Mouse (Mus musculus) central nervous system, embryonic 18 days (tissue): ENCODE measurements around the gene Scgb2b26. TPM values are rescaled to one million over a fixed set of nuclear protein-coding genes. Genes with fewer than 3 reads are reported as not detected.

Experiments used
- polyA plus RNA-seq: library from polyadenylated mRNA; depleted of rRNA; stranded (reverse); fragments of >200 nt; gene quantifications from 2 replicates; pipeline ENCODE4 v1.2.3, GENCODE M21; 2012; rRNA removed

Scgb2b26 gene
- polyA plus RNA-seq, result not detected in 2 replicates

GRCm38 (mm10) chr7:33944940-33945339 is at the start of gene Scgb2b26:
TSS of gene Scgb2b26 (minus strand) at chr7:33945040.

Other genes starting within 250 kb of the Scgb2b26 start
- not detected in 2 replicates for gene Scgb2b24, start 205.7 kb downstream of the Scgb2b26 start, polyA plus RNA-seq
- gene Scgb1b24, start 201.2 kb downstream of the Scgb2b26 start, polyA plus RNA-seq, result not detected in 2 replicates
- gene Scgb2b27, start 68.9 kb upstream of the Scgb2b26 start, polyA plus RNA-seq, result not detected in 2 replicates
- gene Scgb1b27, start 76.4 kb upstream of the Scgb2b26 start, polyA plus RNA-seq, result not detected in 2 replicates
- gene Scgb1b30, start 150.4 kb upstream of the Scgb2b26 start, polyA plus RNA-seq, result not detected in 2 replicates
- 33.7 and 38.0 TPM in 2 replicates for gene Wtip, start 188.2 kb upstream of the Scgb2b26 start, polyA plus RNA-seq
- 123 and 126 TPM in 2 replicates for gene Uba2, start 224.6 kb upstream of the Scgb2b26 start, polyA plus RNA-seq